Mouse (Mus musculus): ENCODE results near the gene Khdrbs2. TPM values are rescaled to one million over a fixed set of nuclear protein-coding genes. Genes with fewer than 3 reads are reported as not detected.

Gene Khdrbs2
- polyA plus RNA-seq (2012; fragmentation: generic; extraction: Trizol), result 0.01 TPM
- long read RNA-seq, experiment 1, result 0 reads
- long read RNA-seq, experiment 2, partial matches to known transcripts, result 0 of 1 reads
- long read RNA-seq, experiment 2, other reads (novel, unspliced or antisense), result 0 of 1 reads

- Histone ChIP-seq H3K36me3 (ENCODE audit: control insufficient read depth, insufficient read depth) (no peaks in the 10 kb centered on the region), H3K79me3 (ENCODE audit: low read depth) (no peaks in the 10 kb centered on the region), H3K79me2 (ENCODE audit: control insufficient read depth, insufficient read depth) (no peaks in the 10 kb centered on the region), H3K4me3 (ENCODE audit: insufficient read depth, poor library complexity, severe bottlenecking) (no peak within 1 kb of the TSS), H3K27me3 (ENCODE audit: control insufficient read depth, insufficient read depth, insufficient read length) (no peaks in the 10 kb centered on the region), H3ac (ENCODE audit: control insufficient read depth, insufficient read length, low read depth) (no peak within 1 kb of the TSS)
- TF ChIP-seq FOSL1 (IDR thresholded peaks at IDR 0.05; ENCODE audit: insufficient read depth, low read length, poor library complexity, severe bottlenecking) (no peak), MYOD1 (IDR thresholded peaks at IDR 0.05; ENCODE audit: control insufficient read depth, insufficient read length, low read depth) (no peak), MYOG (IDR thresholded peaks at IDR 0.05; ENCODE audit: control insufficient read depth, extremely low read depth, insufficient read length) (no peak), MAX (IDR thresholded peaks at IDR 0.05) (no peak), CTCF (IDR thresholded peaks at IDR 0.05; ENCODE audit: control insufficient read depth, insufficient read depth, insufficient read length) (no peak), USF1 (IDR thresholded peaks at IDR 0.05; ENCODE audit: low read depth) (no peak), CEBPB (IDR thresholded peaks at IDR 0.05; ENCODE audit: low read depth) (no peak)
These were observed at the start of gene Khdrbs2 for GRCm38 (mm10) chr1:32172506-32173239. Gene Khdrbs2 (plus strand): TSS chr1:32172714.

GRCm38 (mm10) chr1:32174566-32174965, 2.1 kb downstream of the Khdrbs2 start:
- Histone ChIP-seq H3K27me3 (ENCODE audit: control insufficient read depth, insufficient read depth, insufficient read length) (no peaks in the 10 kb centered on the region), H3ac (ENCODE audit: control insufficient read depth, insufficient read length, low read depth) (no peak overlapping the region), H3K36me3 (ENCODE audit: control insufficient read depth, insufficient read depth) (no peaks in the 10 kb centered on the region), H3K79me2 (ENCODE audit: control insufficient read depth, insufficient read depth) (no peaks in the 10 kb centered on the region), H3K4me3 (ENCODE audit: insufficient read depth, poor library complexity, severe bottlenecking) (no peak overlapping the region), H3K79me3 (ENCODE audit: low read depth) (no peaks in the 10 kb centered on the region)
- TF ChIP-seq MAX (IDR thresholded peaks at IDR 0.05) (no peak), CEBPB (IDR thresholded peaks at IDR 0.05; ENCODE audit: low read depth) (no peak), MYOG (IDR thresholded peaks at IDR 0.05; ENCODE audit: control insufficient read depth, extremely low read depth, insufficient read length) (no peak), MYOD1 (IDR thresholded peaks at IDR 0.05; ENCODE audit: control insufficient read depth, insufficient read length, low read depth) (no peak), USF1 (IDR thresholded peaks at IDR 0.05; ENCODE audit: low read depth) (no peak), CTCF (IDR thresholded peaks at IDR 0.05; ENCODE audit: control insufficient read depth, insufficient read depth, insufficient read length) (no peak), FOSL1 (IDR thresholded peaks at IDR 0.05; ENCODE audit: insufficient read depth, low read length, poor library complexity, severe bottlenecking) (no peak)

GRCm38 (mm10) chr1:32199664-32200260, 27.2 kb downstream of the Khdrbs2 start:
- TF ChIP-seq MYOD1 (IDR thresholded peaks at IDR 0.05; ENCODE audit: control insufficient read depth, insufficient read length, low read depth) (no peak), USF1 (IDR thresholded peaks at IDR 0.05; ENCODE audit: low read depth) (no peak), CEBPB (IDR thresholded peaks at IDR 0.05; ENCODE audit: low read depth) (no peak), FOSL1 (IDR thresholded peaks at IDR 0.05; ENCODE audit: insufficient read depth, low read length, poor library complexity, severe bottlenecking) (no peak)

GRCm38 (mm10) chr1:32248443-32248842, 75.9 kb downstream of the Khdrbs2 start:
- H3K79me2 ChIP-seq (ENCODE audit: control insufficient read depth, insufficient read depth), result no peaks in the 10 kb centered on the region
- no peak overlapping the region for H3ac ChIP-seq (ENCODE audit: control insufficient read depth, insufficient read length, low read depth)
- no peaks in the 10 kb centered on the region for H3K79me3 ChIP-seq (ENCODE audit: low read depth)
- TF ChIP-seq MYOG (IDR thresholded peaks at IDR 0.05; ENCODE audit: control insufficient read depth, extremely low read depth, insufficient read length) (no peak), FOSL1 (IDR thresholded peaks at IDR 0.05; ENCODE audit: insufficient read depth, low read length, poor library complexity, severe bottlenecking) (no peak), MYOD1 (IDR thresholded peaks at IDR 0.05; ENCODE audit: control insufficient read depth, insufficient read length, low read depth) (no peak)
- no peak overlapping the region for H3K4me3 ChIP-seq (ENCODE audit: insufficient read depth, poor library complexity, severe bottlenecking)
- H3K27me3 ChIP-seq (ENCODE audit: control insufficient read depth, insufficient read depth, insufficient read length), result no peaks in the 10 kb centered on the region
- no peaks in the 10 kb centered on the region for H3K36me3 ChIP-seq (ENCODE audit: control insufficient read depth, insufficient read depth)

More at GRCm38 (mm10) chr1:32199664-32200260, 27.2 kb downstream of the Khdrbs2 start:
- Histone ChIP-seq H3K36me3 (ENCODE audit: control insufficient read depth, insufficient read depth) (no peaks in the 10 kb centered on the region), H3K79me3 (ENCODE audit: low read depth) (no peaks in the 10 kb centered on the region), H3K27me3 (ENCODE audit: control insufficient read depth, insufficient read depth, insufficient read length) (no peaks in the 10 kb centered on the region), H3K4me3 (ENCODE audit: insufficient read depth, poor library complexity, severe bottlenecking) (no peak overlapping the region), H3ac (ENCODE audit: control insufficient read depth, insufficient read length, low read depth) (no peak overlapping the region), H3K79me2 (ENCODE audit: control insufficient read depth, insufficient read depth) (no peaks in the 10 kb centered on the region)

GRCm38 (mm10) chr1:32249602-32250001, 77.1 kb downstream of the Khdrbs2 start:
- no peaks in the 10 kb centered on the region for H3K27me3 ChIP-seq (ENCODE audit: control insufficient read depth, insufficient read depth, insufficient read length)
- TF ChIP-seq MYOG (IDR thresholded peaks at IDR 0.05; ENCODE audit: control insufficient read depth, extremely low read depth, insufficient read length), result no peak
- H3K79me2 ChIP-seq (ENCODE audit: control insufficient read depth, insufficient read depth), result no peaks in the 10 kb centered on the region
- H3K79me3 ChIP-seq (ENCODE audit: low read depth), result no peaks in the 10 kb centered on the region
- H3ac ChIP-seq (ENCODE audit: control insufficient read depth, insufficient read length, low read depth), result no peak overlapping the region
- no peak overlapping the region for H3K4me3 ChIP-seq (ENCODE audit: insufficient read depth, poor library complexity, severe bottlenecking)
- no peaks in the 10 kb centered on the region for H3K36me3 ChIP-seq (ENCODE audit: control insufficient read depth, insufficient read depth)

- Histone ChIP-seq H3K79me2 (ENCODE audit: control insufficient read depth, insufficient read depth) (no peaks in the 10 kb centered on the region), H3K79me3 (ENCODE audit: low read depth) (no peaks in the 10 kb centered on the region), H3K27me3 (ENCODE audit: control insufficient read depth, insufficient read depth, insufficient read length) (no peaks in the 10 kb centered on the region), H3K4me3 (ENCODE audit: insufficient read depth, poor library complexity, severe bottlenecking) (no peak overlapping the region), H3K36me3 (ENCODE audit: control insufficient read depth, insufficient read depth) (no peaks in the 10 kb centered on the region), H3ac (ENCODE audit: control insufficient read depth, insufficient read length, low read depth) (no peak overlapping the region)
- TF ChIP-seq FOSL1 (IDR thresholded peaks at IDR 0.05; ENCODE audit: insufficient read depth, low read length, poor library complexity, severe bottlenecking), result no peak
- TF ChIP-seq CTCF (IDR thresholded peaks at IDR 0.05; ENCODE audit: control insufficient read depth, insufficient read depth, insufficient read length), result no peak
- no peak for TF ChIP-seq MYOD1 (IDR thresholded peaks at IDR 0.05; ENCODE audit: control insufficient read depth, insufficient read length, low read depth)
- TF ChIP-seq USF1 (IDR thresholded peaks at IDR 0.05; ENCODE audit: low read depth), result no peak
- TF ChIP-seq MAX (IDR thresholded peaks at IDR 0.05), result no peak
- TF ChIP-seq MYOG (IDR thresholded peaks at IDR 0.05; ENCODE audit: control insufficient read depth, extremely low read depth, insufficient read length), result no peak
- TF ChIP-seq CEBPB (IDR thresholded peaks at IDR 0.05; ENCODE audit: low read depth), result no peak
These were observed 77.8 kb downstream of the Khdrbs2 start for GRCm38 (mm10) chr1:32250337-32250736.
